Mouse (Mus musculus) left cerebral cortex, postnatal 25 days (tissue): Measurements from ENCODE around the gene Dgcr2. TPM values are rescaled to one million over a fixed set of nuclear protein-coding genes. Genes with fewer than 3 reads are reported as not detected.

ENCODE experiments used
- DNase-seq, 2 experiments: peaks; one replicate each; pipeline ENCODE4 v3.0.0; 2022; ENCODE audit warnings: low spot score in 2 of 2, mixed read lengths in 1 of 2
- intact Hi-C: fragments of 180-260 bp; cut with DNase I; formaldehyde crosslinking; loops from one replicate; pipeline ENCODE4 v1.15.1; 2025
- total RNA-seq, 2 experiments: library from RNA; stranded (reverse); gene quantifications; 2 replicates each; pipeline ENCODE4 v1.2.3; 2021

Gene Dgcr2
- 100 to 1,000 TPM in 1 of 2 experiments, 10 to 100 TPM in 1; 98.0 to 102 TPM for total RNA-seq

DNA sequence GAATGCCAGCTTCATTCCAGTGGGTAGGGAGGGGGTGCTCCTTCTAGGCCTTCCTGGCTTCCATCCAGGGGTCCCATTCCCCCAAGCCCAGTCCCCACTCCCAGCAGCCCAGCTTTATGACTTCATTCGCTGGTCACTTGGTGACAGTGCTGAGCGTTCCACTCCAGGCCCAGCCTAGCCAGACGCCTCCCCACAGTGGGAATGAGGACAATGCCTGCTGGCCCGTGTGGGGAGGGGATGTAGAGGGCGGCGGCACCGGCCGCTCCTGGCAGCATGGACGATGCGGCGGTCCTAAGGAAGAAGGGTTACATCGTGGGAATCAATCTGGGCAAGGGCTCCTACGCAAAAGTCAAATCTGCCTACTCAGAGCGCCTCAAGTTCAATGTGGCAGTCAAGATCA, at the start of gene Dgcr2, which contains the start of gene Tssk2:
Dgcr2 (minus strand) TSS at position 101 of the 400 bp plus-strand sequence.
Tssk2 (plus strand) TSS at position 176 of the 400 bp plus-strand sequence.
- no peak for DNase-seq
- intact Hi-C loops, result no loop called here

DNA sequence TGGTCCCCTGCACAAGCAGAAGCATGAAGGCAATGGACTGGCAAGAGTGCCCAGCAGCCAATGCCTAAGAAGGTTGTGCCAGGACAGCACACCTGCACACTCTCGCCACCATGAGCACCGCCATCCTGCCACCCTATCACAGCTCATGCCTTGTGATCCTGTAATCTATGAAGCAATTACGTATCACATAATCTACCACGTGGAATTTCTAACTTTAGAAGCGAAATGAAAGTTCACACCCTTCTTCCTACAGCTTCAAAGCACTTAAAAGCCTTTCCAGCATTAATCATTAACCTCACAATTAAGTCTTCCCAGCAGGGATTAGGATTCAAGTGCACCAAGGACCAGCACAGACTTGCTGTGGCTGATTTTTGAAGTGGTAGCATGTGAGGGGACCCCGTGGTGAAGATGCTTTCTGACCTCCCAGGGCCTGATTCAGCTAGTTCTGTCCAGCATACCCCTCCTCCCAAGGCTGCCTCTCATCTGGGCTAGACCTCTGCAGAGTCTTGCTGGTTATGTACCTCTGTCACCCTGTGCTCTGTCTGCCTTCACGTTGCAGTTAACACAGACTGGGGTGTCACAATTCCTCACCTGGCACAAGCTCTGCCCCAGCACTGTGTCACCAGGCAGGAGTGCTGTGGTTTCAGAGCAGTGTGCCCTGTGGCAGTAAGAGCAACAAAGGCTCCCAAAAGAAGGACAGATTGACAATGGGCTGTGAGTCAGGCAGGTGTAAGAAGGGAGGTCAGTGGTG, 46.9 kb upstream of the Dgcr2 start:
- no peak for DNase-seq
- intact Hi-C loops, result no loop called here

DNA sequence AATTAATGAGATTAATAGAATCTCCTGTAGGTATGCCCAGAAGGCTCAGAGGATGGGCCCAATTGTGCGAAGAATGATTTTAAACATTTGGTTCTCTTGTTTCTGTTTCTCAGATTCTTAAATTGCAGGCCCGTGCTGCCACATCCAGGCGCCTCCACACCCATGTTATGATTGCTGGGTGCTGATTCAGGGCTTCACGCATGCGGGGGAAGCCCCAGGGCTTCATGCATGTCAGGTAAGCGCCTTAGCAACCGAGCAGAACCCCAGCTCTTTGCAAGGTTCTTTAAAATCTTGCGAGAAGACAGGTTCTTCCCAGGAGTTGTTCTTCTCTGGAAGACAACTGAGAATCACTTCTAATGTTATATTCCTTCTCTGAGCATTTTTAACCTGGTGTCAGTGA, 45.1 kb upstream of the Dgcr2 start:
- no peak for DNase-seq
- intact Hi-C loops, result no loop called here

GRCm38 (mm10) chr16:17939255-17939751, 40.9 kb upstream of the Dgcr2 start:
- intact Hi-C loops, result loop anchor here (5.0 kb wide), 1 partner anchor 98 kb away; no protein-coding TSS in a partner anchor

GRCm38 (mm10) chr16:17938821-17939220, 40.5 kb upstream of the Dgcr2 start:
- peak; percentile 40 to 53 for DNase-seq
- intact Hi-C loops, result loop anchor here (5.0 kb wide), 1 partner anchor 98 kb away; no protein-coding TSS in a partner anchor

More at GRCm38 (mm10) chr16:17939255-17939751, 40.9 kb upstream of the Dgcr2 start:
- no peak for DNase-seq

- intact Hi-C loops, result loop anchor here (5.0 kb wide), 1 partner anchor 99 kb away; no protein-coding TSS in a partner anchor
- no peak for DNase-seq
These were observed 39.8 kb upstream of the Dgcr2 start for GRCm38 (mm10) chr16:17938187-17938586.

- no peak for DNase-seq
- intact Hi-C loops, result loop anchor here (5.0 kb wide), 1 partner anchor 101 kb away; no protein-coding TSS in a partner anchor
These were observed 38.4 kb upstream of the Dgcr2 start for GRCm38 (mm10) chr16:17936776-17937175.

- intact Hi-C loops, result loop anchor here (5.0 kb wide), 1 partner anchor 113 kb away; no protein-coding TSS in a partner anchor
- no peak for DNase-seq
These were observed 36.1 kb upstream of the Dgcr2 start for GRCm38 (mm10) chr16:17934445-17934910.

GRCm38 (mm10) chr16:17933594-17934444, 35.5 kb upstream of the Dgcr2 start:
- no peak for DNase-seq
- intact Hi-C loops, result loop anchor here (5.0 kb wide), 1 partner anchor 113 kb away; no protein-coding TSS in a partner anchor

GRCm38 (mm10) chr16:17931906-17932460, 33.6 kb upstream of the Dgcr2 start:
- DNase-seq, result peak in 1 of 2 experiments; percentile 59
- intact Hi-C loops, result loop anchor here (5.0 kb wide), 1 partner anchor 115 kb away; no protein-coding TSS in a partner anchor

GRCm38 (mm10) chr16:17929631-17930030, 31.3 kb upstream of the Dgcr2 start:
- intact Hi-C loops, result loop anchor here (5.0 to 10.0 kb wide), 3 partner anchors 58 to 305 kb away; partner anchors contain the start of gene Zdhhc8
- DNase-seq, result no peak

DNA sequence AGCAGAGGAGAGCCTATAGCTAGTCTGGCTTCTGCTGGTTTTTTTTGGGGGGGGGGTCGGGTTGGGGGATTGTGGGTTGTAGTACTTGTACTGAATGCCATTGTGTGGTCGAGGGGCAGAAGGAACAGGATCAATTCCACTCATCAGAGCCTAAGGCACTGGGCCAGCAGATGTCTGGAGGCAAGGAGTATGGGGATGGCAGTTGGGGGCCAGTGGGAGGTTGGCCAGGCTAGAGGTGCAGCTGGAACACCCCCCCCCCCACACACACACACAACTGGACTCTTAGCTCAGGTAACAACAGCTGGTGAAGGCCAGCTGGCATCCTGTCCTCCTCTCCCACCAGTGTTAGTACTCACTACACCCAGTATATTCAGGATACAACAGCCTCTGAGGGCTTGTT, 30.8 kb upstream of the Dgcr2 start:
- intact Hi-C loops, result loop anchor here (5.0 to 10.0 kb wide), 2 partner anchors 58 to 306 kb away; partner anchors contain the start of gene Zdhhc8
- no peak for DNase-seq

DNA sequence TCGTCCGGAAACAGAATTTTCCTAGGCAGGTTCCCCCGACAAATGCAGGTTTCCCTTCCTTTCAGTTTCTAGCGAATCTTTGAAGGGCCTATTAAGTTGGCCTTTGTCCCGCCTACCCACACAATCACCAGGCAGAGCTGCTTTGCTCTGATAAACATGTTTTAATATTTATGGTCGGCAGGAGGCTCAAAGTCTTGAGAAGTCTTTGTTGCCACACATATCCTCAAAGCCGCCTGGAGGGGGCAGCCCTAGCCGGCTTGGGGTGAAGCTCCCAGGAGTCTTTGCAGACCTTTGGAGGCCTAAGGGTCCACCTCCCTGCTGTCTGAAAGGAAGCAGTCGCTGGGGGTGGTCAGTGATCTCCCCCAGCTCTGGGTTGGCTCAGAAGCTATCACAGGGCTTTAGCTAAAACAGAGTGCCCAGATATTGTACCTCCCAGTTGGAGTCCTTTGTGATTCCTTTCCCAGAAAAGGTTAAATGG, 30.3 kb upstream of the Dgcr2 start:
- DNase-seq, result peak; percentile 60
- intact Hi-C loops, result loop anchor here (5.0 to 10.0 kb wide), 2 partner anchors 59 to 306 kb away; partner anchors contain the start of gene Zdhhc8

DNA sequence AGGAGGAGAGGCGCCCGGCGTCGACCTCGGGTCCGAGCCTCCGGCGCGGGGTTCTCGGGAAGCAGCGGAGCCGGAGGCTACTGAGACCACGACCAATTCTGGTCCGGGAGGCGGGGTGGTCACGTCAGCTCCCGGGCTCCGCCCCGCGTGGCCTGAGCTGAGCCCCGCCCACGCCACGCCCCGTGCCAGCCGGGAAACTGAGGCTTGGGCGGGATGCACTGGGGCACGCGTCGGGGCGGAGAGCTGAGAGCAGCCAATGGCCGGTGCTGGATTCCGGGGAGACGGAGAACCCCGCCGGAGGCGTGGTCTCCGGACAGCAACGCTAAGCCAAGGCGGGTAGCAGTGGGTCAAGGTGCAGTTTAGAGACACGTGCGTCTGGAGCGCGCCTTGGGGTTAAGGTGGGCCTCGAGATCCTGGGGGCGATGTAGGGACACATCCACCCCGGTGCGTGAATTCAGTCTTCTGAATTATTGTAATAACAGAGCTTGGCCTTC, 29.8 kb upstream of the Dgcr2 start, which contains the start of gene Slc25a1:
Slc25a1 (minus strand) TSS at position 133 of the 494 bp plus-strand sequence.
- DNase-seq, result peak; percentile 85 to 88
- intact Hi-C loops, result loop anchor here (5.0 to 10.0 kb wide), 2 partner anchors 59 to 307 kb away; partner anchors contain the start of gene Zdhhc8

DNA sequence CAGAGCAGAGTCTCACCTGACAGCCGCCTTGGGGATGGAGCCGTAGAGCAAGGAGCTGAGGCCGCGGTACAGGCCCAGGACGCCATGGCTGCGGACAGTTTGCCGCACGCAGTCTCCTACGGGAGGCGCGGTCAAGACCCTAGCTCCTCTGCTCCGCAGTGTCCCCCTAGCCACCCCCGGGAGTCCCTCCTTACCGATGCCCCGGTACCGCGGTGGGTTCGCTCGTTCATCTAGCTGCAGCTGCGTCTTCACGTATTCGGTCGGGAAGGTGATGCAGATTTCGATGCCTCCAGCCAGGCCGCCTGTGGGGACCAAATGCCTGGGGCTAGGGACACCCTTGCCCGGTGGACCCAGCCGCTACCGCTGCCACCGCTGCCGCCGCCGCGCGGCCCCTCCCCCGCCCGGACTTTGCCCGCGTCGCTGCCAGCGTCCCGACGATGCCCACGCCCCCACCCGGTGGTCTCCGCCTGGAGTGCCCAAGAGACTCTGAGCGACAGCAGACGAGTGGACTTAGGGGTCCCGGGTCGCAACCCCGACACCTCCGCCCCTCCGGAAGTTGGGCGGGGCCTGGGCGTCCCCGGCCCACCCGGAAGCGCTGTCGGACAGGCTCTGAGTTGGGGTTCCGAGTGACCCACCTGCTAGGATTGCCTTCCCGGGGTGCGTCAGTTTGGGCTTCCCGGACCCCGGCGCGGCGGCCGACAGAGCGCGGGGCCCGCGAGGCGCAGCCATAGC, 29.2 kb upstream of the Dgcr2 start:
- intact Hi-C loops, result loop anchor here (5.0 to 10.0 kb wide), 2 partner anchors 60 to 307 kb away; partner anchors contain the start of gene Zdhhc8
- DNase-seq, result peak; percentile 22 to 23

DNA sequence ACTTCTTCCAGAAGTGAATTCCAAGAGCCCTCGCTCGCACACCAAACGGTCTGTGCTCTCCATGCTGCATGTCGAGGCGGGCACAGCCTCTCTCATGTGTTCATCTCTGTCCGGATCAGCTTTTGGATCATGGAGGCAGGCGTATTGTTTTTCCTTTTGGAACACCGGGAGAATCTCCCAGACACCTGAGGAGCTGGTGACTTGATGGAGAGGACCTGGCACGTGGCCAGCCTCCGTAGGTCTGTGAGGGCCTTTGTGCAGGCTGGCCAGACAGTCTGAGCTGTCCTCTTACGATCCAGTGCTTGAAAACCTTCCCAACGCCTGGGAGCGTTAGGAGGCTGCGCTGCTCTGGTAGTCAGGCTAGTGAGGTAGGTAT, 23.8 kb upstream of the Dgcr2 start:
- intact Hi-C loops, result loop anchor here (10.0 kb wide), 1 partner anchor 313 kb away; the partner anchor contains the start of gene Zdhhc8
- DNase-seq, result no peak

DNA sequence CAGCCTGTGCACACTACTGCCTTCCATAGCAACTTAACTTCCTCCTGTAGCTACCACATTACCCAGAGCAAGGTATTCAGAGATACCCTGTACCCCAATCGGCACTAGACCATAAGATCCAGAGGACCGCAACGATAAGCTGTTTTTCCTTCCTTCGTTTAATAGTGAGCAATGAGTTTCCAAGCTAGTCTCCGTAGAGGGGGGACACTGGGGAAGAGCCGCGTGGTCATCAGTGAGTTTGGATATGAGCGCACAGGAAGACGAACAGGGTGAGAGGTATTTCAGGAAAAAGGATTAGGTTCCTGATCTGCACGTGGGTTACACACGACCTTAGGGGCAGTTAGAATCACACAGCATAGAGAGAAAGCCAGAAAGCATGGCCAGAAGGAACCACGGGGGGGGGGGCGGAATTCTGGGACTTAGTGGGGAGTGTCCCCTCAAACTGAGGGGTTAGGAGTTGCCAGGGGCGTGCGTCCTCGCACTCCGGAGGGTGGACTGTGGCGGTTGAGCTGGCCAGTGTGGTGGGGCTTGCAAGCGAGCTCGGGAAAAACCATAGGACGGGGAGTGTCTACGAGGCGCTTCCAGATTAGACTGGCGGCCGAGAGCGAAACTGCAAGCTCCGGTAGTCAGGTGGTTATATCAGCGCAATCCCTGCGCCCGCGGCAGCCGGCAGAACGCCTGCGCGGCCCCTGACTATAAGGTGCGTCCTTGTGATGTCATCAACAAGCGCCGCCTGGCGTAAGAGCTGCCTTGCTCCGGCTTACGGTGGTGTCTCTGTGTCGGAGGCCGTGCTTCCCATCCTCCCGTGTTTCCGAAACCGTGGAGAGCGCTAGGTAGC, 23.2 kb upstream of the Dgcr2 start:
- DNase-seq, result peak; percentile 98 to 99
- intact Hi-C loops, result loop anchor here (10.0 kb wide), 1 partner anchor 313 kb away; the partner anchor contains the start of gene Zdhhc8
